Mouse (Mus musculus): ENCODE results near the gene Fam219a.

Gene Fam219a

GRCm38 (mm10) chr4:41502986-41503412 lies 66.3 kb downstream of the Fam219a start, which contains the start of gene AI464131:
Gene AI464131 (minus strand): TSS chr4:41503076.
- DNase-seq: peak; percentile 98 to 99

- DNase-seq: no peak
These were observed 67.0 kb downstream of the Fam219a start for GRCm38 (mm10) chr4:41502171-41502940.

DNA sequence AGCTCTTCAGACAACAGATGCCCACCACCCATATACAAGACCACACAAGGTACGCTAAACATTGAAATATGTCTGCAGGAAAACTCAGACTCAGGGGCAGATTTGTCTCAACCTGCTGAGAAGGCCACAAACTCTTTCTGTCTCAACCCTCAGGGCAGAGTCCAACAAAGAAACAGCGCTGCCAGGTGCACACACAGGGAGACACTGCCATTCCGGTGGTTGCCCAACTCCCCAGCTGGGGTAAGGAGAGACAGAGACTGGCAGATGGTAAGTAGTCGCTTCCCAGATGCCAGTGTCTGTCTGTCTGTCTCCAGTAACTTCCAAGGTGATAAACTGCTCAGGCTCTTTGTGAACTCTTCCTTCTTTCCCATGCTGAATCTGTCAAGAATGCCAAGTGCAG lies 68.6 kb downstream of the Fam219a start:
- peak; percentile 74 for DNase-seq

DNA sequence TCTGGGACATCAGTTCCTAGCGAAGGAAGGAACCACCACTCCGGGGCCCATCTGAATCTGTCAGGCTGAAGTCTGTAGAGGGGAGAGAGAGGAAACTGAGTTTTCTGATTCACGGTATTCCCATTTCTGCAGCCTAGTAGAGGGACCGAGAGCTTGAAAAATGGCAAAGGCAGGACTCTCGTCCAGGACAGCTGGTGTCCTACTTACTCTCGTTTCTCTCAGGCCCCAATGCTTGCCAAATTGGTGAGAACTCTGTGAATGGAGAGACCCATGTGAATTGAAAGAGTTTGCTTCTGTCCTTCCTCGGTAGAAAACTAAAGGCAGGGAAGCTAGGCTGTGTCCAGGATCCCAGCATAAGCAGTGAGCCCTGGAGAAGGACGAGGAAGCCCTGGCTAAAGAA lies 69.7 kb downstream of the Fam219a start:
- no peak for DNase-seq

DNA sequence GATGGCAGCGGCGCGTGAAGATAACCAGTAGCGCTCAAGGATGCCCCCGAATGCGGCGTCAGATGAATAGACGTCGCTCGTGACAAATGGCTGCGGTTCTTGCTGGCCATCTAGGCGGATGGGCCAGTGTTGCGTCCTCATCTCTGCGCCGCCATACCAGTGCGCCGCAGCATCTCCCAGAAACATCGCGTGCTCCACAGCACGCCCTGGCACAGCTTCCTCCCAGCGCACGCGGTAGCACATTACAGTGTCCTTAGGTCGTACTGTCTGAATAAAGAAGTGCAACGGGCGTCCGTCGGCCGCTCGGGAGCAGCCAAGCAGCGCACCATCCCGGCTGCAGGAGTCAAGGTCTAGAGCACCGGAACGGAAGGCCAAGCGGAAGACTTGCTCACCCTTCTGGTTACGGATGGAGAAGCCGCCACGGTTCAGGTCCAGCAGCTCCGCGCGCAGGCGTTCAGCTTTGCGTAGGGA lies 70.4 kb downstream of the Fam219a start:
- DNase-seq: peak; percentile 83 to 85

- DNase-seq: no peak
These were observed 71.1 kb downstream of the Fam219a start for GRCm38 (mm10) chr4:41497995-41498845.

GRCm38 (mm10) chr4:41497579-41497978 lies 71.8 kb downstream of the Fam219a start:
- DNase-seq: no peak

- peak; percentile 74 to 81 for DNase-seq
These were observed 72.3 kb downstream of the Fam219a start for GRCm38 (mm10) chr4:41497046-41497445.

DNA sequence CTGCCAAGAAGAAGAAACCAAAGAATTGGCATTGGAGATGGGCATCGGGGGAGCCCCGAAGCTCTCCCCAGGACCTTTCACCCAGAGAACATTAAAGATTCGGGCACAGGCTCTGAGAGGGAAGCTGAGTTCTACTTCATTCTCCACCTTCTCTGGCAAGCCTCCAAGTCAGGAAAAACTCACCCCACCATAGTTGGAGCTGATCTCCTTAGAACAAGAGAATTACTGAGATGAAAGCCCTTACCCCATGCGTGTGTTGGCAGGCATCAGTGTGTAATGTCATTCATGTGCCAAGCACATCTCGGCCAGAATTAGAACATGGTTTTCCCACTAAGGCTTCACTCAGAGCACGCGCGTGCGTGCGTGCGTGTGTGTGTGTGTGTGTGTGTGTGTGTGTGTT lies 73.5 kb downstream of the Fam219a start:
- DNase-seq: no peak

- DNase-seq: no peak
These were observed 74.3 kb downstream of the Fam219a start for GRCm38 (mm10) chr4:41495076-41495475.

GRCm38 (mm10) chr4:41494378-41494777 lies 75.0 kb downstream of the Fam219a start:
- DNase-seq: peak; percentile 76 to 82

DNA sequence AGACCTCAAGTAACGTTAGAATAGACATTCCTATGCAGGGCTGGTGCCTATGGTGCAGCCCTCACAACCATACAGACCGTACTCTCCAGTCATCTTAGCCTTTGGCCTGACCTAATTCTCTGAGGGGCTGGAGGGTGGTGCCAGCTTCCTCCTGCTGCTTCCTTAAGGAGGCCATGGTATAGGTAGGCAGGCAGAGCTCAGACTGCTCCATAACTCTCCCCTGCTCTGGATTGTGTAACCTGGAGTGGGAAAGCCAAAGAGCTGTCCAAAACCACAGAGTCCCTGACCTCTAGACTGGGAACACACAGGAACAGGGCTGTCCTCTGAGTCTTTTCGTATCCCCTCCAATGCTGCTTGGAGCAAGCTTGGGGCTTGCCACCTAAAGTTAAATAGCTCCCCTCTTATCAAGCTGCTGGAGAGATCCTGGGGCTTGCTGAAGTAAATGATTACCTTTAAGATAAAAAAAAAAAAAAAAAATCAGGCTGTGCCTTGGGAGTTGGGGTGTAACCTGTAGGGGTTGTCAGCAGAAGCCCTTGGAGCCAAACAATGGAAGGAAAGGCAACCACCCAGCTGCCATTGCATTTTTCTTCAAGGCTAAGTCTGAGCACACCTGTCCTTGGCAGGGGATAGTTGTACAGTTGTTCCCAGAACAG lies 75.7 kb downstream of the Fam219a start:
- DNase-seq: no peak

GRCm38 (mm10) chr4:41492951-41493350 lies 76.4 kb downstream of the Fam219a start:
- no peak for DNase-seq

DNA sequence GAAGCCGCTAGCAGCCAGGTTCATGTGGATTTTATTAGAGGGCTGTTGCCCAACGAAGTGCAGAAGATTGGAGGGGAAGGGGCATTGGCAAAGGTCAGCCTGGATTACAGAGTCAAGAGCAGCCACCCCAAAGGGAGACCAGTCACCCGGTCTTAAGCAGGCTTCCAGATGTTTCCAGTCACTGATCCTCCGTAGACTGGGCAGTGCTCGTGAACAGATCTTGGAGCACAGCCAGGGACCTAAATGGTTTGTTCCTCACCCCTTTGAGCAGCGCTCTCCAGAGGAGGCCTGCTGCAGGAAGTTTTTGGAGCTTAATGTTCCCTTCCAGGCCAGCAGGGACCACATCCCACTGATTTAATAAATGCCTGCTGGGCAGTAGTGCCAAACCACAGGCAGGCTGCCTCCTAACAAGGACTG lies 87.7 kb downstream of the Fam219a start:
- peak; percentile 56 to 68 for DNase-seq

DNA sequence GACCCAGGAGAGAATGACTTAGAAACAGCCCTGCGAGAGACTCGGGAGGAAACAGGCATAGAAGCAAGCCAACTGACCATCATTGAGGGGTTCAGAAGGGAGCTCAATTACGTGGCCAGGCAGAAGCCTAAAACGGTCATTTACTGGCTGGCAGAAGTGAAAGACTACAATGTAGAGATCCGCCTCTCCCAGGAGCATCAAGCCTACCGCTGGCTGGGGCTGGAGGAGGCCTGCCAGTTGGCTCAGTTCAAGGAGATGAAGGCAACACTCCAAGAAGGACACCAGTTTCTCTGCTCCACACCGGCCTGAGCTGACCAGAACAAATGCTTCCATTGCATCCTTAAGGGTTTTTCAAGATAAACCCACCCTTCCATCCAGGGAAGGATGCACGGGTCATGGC lies 89.1 kb downstream of the Fam219a start:
- no peak for DNase-seq

DNA sequence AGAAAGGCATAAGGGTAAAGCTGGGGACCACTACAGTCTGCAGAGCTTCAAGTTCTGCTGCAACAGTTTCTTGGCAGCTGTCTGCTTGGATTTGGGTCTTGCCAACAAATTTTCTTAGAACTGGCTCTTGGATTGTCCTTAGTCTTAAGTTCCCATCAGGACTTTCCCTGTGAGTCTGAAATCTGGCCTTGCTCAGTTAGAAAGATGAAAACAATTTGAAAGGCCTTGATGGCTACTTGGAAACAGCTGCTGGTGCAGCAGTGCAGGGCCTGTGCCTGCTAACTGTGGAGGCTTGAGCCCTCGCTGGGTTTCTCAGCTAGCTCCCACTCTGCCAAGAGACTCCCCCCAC lies 89.9 kb downstream of the Fam219a start:
- no peak for DNase-seq

DNA sequence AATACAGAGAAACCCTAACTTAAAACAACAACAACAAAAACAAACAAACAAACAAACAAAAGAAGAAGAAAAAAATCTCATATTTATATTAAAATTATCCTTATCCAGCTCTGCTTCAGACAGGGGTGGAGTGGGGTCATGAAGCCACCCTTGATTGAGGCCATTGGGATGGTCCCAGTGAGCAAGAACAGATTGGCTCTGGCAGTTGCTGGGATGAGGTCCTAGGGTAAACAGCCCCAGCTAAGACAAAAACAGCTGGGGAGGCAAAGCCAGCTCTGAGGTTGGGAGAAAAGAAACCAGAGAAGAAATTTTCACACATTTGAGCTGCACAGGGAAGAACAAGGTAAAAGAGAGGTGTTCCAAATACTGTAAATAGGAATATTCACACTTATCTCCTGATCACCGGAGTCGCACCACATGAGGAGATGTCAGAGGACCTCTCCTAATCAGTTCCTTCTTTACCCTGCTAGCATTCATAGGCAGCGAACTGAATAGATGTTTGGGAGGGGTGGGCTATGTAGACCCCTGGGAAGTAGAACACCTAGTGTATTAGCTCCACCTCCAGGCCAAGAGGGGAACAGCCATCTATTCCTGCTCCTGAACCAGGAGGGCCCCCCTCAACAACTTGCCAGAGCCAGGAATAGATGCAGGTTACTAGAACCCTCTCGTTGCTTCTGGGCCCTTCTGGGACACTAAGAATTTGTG lies 90.4 kb downstream of the Fam219a start:
- DNase-seq: no peak

DNA sequence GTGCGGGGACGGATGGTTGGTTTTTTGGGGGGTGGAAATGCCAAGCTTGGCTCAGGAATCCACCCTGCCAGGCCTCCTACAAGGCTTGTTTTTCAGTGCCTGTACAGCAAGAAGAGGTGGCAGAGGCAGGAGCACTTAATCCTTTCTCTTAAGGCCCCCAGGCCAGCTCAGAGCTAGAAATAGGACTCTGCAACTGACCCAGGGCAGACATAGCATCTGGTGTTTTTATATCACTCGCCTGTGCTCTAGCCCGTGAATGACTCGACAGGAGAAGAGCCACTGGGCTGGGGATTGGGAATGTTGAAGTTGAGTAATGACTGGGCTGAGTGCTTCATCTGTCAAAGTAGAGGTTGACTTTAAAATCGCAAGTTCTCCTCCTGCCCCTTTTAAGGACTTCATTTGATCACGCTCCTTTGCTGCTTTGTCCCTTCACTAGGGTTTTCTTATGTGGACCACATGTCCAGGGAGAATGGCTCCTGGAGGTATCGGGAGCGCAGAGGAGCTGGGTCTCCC lies 91.6 kb downstream of the Fam219a start:
- DNase-seq: no peak

GRCm38 (mm10) chr4:41471384-41471689 lies 98.0 kb downstream of the Fam219a start:
- no peak for DNase-seq

DNA sequence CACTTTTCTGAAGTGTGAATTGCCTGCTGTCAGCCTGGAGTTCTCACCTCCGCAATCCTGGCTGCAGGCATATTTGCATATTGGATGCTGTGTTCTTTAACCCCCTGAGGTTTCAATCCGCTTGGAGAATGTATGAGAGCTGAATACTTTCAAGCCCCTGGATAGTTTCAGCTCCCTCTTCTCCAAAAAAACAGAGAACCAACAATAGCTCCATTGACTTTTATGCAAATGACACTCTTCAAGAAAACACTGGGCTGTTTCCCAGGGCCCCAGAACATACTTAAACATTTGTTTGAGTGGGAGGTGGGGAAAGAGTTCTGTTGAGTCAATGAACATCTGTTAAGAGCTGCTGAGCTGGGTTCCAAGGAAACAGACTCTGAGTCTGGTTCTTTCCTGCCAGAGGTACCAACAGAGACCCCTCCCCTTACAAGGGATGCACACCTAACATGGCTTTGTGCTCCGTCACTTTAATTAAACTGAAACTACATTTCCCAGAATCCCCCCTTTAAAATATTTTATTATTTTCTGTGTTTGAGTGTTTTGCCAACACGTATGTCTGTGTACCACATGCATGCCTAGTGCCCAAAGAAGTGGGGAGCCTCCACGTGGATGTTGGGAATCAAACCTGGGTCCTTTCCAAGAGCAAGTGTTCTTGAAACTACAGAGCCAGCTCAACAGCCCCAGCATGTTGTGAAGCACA lies 98.5 kb downstream of the Fam219a start:
- no peak for DNase-seq

DNA sequence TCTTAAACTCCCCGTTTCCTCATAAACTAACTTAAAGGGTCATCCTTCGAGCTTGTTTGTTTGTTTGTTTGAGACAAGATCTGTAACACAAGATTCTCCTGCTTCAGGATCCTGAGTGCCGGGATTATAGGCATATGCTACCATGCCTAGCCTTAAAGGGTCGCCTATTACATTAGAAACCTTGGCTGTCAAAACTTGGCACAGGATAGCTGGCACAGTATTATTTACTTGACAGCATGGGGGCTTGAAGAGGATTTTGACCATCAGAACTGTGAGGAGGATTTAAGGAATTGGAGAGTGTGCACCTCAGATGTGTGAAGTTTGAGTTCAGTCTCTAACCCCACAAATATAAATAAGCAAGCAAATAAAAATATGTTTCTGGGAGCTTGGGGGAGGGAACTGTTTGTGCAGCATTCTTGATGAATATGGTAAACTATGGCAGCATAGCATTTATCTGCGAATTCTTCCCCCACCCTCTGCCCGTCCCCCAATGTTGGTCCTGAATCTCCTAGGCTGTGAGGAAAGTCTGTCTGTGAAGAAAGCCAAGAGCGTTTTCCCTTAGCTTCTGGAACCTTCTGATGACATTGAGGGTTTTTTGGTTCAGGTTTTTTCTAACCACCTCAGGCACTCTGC lies 99.2 kb downstream of the Fam219a start:
- peak in 1 of 2 experiments; percentile 19 for DNase-seq

All from kidney, adult 8-10 months (tissue).